Mouse (Mus musculus): ENCODE results near the gene Rnf43. TPM values are rescaled to one million over a fixed set of nuclear protein-coding genes. Genes with fewer than 3 reads are reported as not detected.

Rnf43 gene
- total and polyA plus RNA-seq, 3 experiments, result 14.6 to 17.3 TPM; not detected in 1

DNA sequence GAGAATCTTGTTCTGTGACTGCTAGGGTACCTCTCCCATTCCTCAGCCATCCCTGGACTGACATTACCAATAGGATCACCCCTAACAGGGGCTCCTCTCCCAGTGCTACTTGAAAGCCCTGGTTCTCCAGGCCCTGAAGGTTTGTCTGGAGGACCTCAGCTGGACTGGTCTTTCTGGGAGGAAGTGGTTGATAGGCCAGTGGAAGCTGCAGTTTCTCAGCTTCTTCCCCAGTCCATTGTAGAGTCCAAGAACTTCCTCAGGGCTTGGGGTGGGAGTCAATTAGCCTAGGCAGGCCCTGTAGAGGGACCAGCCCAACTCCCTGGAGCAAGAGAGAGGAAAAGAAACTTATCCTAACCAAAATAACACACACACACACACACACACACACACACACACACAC is 63.0 kb downstream of the Rnf43 start:
- H3K27ac ChIP-seq (ENCODE audit: control insufficient read depth, low read depth, low read length), result peak overlapping the region; percentile 94
- no peaks in the 10 kb centered on the region for H3K9me3 ChIP-seq (replicated peaks; ENCODE audit: insufficient read depth, low read length)
- DNase-seq (ENCODE audit: low read depth, low spot score), result no peak
- H3K36me3 ChIP-seq (ENCODE audit: control insufficient read depth in 1 of 2, insufficient read depth in 2 of 2, low read length in 2 of 2), result peaks cover 0 to 44% of the 10 kb centered on the region in 2 experiments; a peak in 2 of 4 replicates
- peaks cover 35 to 54% of the 10 kb centered on the region in 2 experiments for H3K4me1 ChIP-seq (ENCODE audit: control insufficient read depth in 1 of 2, insufficient read depth in 2 of 2, low read length in 2 of 2)
- H3K4me3 ChIP-seq (ENCODE audit: control insufficient read depth in 1 of 2, insufficient read depth in 1 of 2, low read depth in 2 of 2, low read length in 2 of 2), result peak overlapping the region; percentile 9 to 40
- peaks cover 24% of the 10 kb centered on the region for H3K79me2 ChIP-seq (ENCODE audit: control insufficient read depth, insufficient read depth, low read length, poor library complexity)
- TF ChIP-seq EP300 (IDR thresholded peaks at IDR 0.05; ENCODE audit: low read depth in 1 of 2, low read length in 2 of 2) (no peak), POLR2A (IDR thresholded peaks at IDR 0.05; ENCODE audit: control insufficient read depth in 1 of 2, insufficient read depth in 1 of 2, low read depth in 1 of 2, low read length in 2 of 2, poor library complexity in 1 of 2) (0 out of 4 replicates have a peak, but pooled peaks of 1 of the 2 experiments have one; percentile 24)
- peak overlapping the region; percentile 81 for H3K9ac ChIP-seq (ENCODE audit: control insufficient read depth, low read depth, low read length, poor library complexity, severe bottlenecking)
- H3K27me3 ChIP-seq (ENCODE audit: control insufficient read depth in 1 of 2, insufficient read depth in 2 of 2, low read length in 2 of 2), result no peaks in the 10 kb centered on the region

DNA sequence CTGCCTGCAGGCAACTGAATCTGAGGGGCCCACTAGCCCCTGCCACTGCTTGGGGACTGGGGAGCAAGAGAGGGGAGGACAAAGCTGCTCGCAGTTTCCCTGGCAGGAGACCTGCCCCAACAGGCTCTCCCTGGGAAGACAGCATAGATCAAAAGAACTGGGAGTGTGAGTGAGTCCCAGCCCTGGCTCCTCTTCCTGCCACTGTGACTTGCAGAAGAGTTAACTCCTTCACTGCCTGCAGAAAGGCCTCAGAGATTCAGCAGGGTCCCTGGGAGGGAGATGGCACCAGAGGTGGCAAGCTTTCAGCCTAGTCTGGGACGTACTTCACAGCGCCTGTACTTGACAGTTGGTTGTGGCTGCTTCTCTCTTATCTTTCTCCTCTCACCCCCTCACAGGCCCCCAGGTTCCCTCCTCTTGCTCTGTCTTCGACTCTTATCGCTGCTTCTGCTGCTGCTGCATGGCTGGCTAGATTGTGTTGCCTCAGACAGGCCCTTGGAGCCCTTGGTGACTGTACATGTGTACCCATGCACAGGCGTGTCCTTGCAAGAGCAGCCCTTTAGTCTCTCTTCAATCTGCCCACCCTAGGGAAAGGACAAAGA is 63.5 kb downstream of the Rnf43 start:
- Histone ChIP-seq H3K9me3 (replicated peaks; ENCODE audit: insufficient read depth, low read length) (no peaks in the 10 kb centered on the region), H3K27ac (ENCODE audit: control insufficient read depth, low read depth, low read length) (peak overlapping the region; percentile 98), H3K4me1 (ENCODE audit: control insufficient read depth in 1 of 2, insufficient read depth in 2 of 2, low read length in 2 of 2) (peaks cover 39 to 57% of the 10 kb centered on the region in 2 experiments), H3K4me3 (ENCODE audit: control insufficient read depth in 1 of 2, insufficient read depth in 1 of 2, low read depth in 2 of 2, low read length in 2 of 2) (peak overlapping the region; percentile 9 to 40), H3K27me3 (ENCODE audit: control insufficient read depth in 1 of 2, insufficient read depth in 2 of 2, low read length in 2 of 2) (no peaks in the 10 kb centered on the region), H3K36me3 (ENCODE audit: control insufficient read depth in 1 of 2, insufficient read depth in 2 of 2, low read length in 2 of 2) (peaks cover 0 to 50% of the 10 kb centered on the region in 2 experiments; a peak in 2 of 4 replicates), H3K79me2 (ENCODE audit: control insufficient read depth, insufficient read depth, low read length, poor library complexity) (peaks cover 27% of the 10 kb centered on the region), H3K9ac (ENCODE audit: control insufficient read depth, low read depth, low read length, poor library complexity, severe bottlenecking) (peak overlapping the region; percentile 81)
- peak; percentile 100 for DNase-seq (ENCODE audit: low read depth, low spot score)
- peak; percentile 100 for TF ChIP-seq TCF12 (IDR thresholded peaks at IDR 0.05; ENCODE audit: low read depth, low read length)
- TF ChIP-seq KAT2A (conservative IDR thresholded peaks at IDR 0.05; ENCODE audit: low read depth, low read length), result peak; percentile 51; the same call in 1 of the 2 replicates
- peak; percentile 99 for TF ChIP-seq TAL1 (IDR thresholded peaks at IDR 0.05; ENCODE audit: low read length)
- TF ChIP-seq UBTF (IDR thresholded peaks at IDR 0.05; ENCODE audit: borderline replicate concordance, insufficient read depth, low read depth, low read length), result no peak
- no peak for TF ChIP-seq GABPA (IDR thresholded peaks at IDR 0.05; ENCODE audit: low read depth, low read length)
- peak; percentile 96 for TF ChIP-seq TBP (IDR thresholded peaks at IDR 0.05; ENCODE audit: low read depth, low read length)
- peak; percentile 92 for TF ChIP-seq MXI1 (IDR thresholded peaks at IDR 0.05; ENCODE audit: low read depth, low read length)
- peak; percentile 76; the same call in 1 of the 2 replicates for TF ChIP-seq BHLHE40 (IDR thresholded peaks at IDR 0.05; ENCODE audit: borderline replicate concordance, low read depth, low read length)
- peak; percentile 100 for TF ChIP-seq GATA1 (IDR thresholded peaks at IDR 0.05; ENCODE audit: low read depth, low read length)
- TF ChIP-seq USF2 (IDR thresholded peaks at IDR 0.05; ENCODE audit: borderline replicate concordance in 1 of 2, insufficient read depth in 1 of 2, low read depth in 1 of 2, low read length in 2 of 2), result no peak
- TF ChIP-seq ZKSCAN1 (IDR thresholded peaks at IDR 0.05; ENCODE audit: low read depth, low read length), result no peak
- TF ChIP-seq POLR2AphosphoS5 (IDR thresholded peaks at IDR 0.05; ENCODE audit: borderline replicate concordance, low read depth, low read length), result no peak
- peak; percentile 75 for TF ChIP-seq HCFC1 (IDR thresholded peaks at IDR 0.05; ENCODE audit: low read depth, low read length)
- TF ChIP-seq POLR2A (IDR thresholded peaks at IDR 0.05; ENCODE audit: control insufficient read depth in 1 of 2, insufficient read depth in 1 of 2, low read depth in 1 of 2, low read length in 2 of 2, poor library complexity in 1 of 2), result peak; percentile 36 to 89; a peak in 3 of 4 replicates
- peak; percentile 67; the same call in 1 of the 2 replicates for TF ChIP-seq MEF2A (IDR thresholded peaks at IDR 0.05; ENCODE audit: extremely low read depth, insufficient replicate concordance, low read depth, low read length, poor library complexity, severe bottlenecking)
- TF ChIP-seq SMC3 (IDR thresholded peaks at IDR 0.05; ENCODE audit: low read depth, low read length), result no peak
- no peak for TF ChIP-seq ZNF384 (IDR thresholded peaks at IDR 0.05; ENCODE audit: low read depth, low read length)
- peak; percentile 76 for TF ChIP-seq ELF1 (IDR thresholded peaks at IDR 0.05; ENCODE audit: low read depth, low read length)
- TF ChIP-seq MAFK (IDR thresholded peaks at IDR 0.05; ENCODE audit: borderline replicate concordance, low read depth, low read length), result peak; percentile 40; the same call in 1 of the 2 replicates
- peak; percentile 94 for TF ChIP-seq MAX (IDR thresholded peaks at IDR 0.05; ENCODE audit: low read length)
- peak; percentile 96 for TF ChIP-seq POLR2AphosphoS2 (IDR thresholded peaks at IDR 0.05; ENCODE audit: low read length)
- TF ChIP-seq RAD21 (IDR thresholded peaks at IDR 0.05; ENCODE audit: low read depth, low read length), result no peak
- peak; percentile 92; the same call in 1 of the 2 replicates for TF ChIP-seq RCOR1 (IDR thresholded peaks at IDR 0.05; ENCODE audit: low read depth, low read length)
- TF ChIP-seq CHD1 (IDR thresholded peaks at IDR 0.05; ENCODE audit: low read depth, low read length), result peak; percentile 98
- TF ChIP-seq JUND (IDR thresholded peaks at IDR 0.05; ENCODE audit: low read depth, low read length), result peak; percentile 89; the same call in 1 of the 2 replicates
- peak; percentile 94 for TF ChIP-seq ZMIZ1 (IDR thresholded peaks at IDR 0.05; ENCODE audit: low read depth, low read length)
- peak; percentile 86 for TF ChIP-seq NELFE (IDR thresholded peaks at IDR 0.05; ENCODE audit: low read depth, low read length)
- TF ChIP-seq NRF1 (IDR thresholded peaks at IDR 0.05; ENCODE audit: insufficient read depth, low read depth, low read length, poor library complexity, severe bottlenecking), result peak; percentile 39; the same call in 1 of the 2 replicates
